Mouse (Mus musculus) thymus, postnatal 25 days (tissue): ENCODE measurements around the gene Olfr1462.

Experiments used
- DNase-seq: peaks from one replicate; pipeline ENCODE4 v3.0.0; 2022

Gene Olfr1462

GRCm38 (mm10) chr19:13185434-13185833 lies at the start of gene Olfr1462:
Olfr1462 (plus strand) TSS chr19:13185734.
- DNase-seq: no peak

GRCm38 (mm10) chr19:13149449-13149848 lies 36.1 kb upstream of the Olfr1462 start, which contains the start of gene Olfr1459:
Olfr1459 (minus strand) TSS chr19:13149549.
- DNase-seq: no peak

GRCm38 (mm10) chr19:13162700-13163099 lies 22.8 kb upstream of the Olfr1462 start, which contains the start of gene Olfr1461:
Olfr1461 (plus strand) TSS chr19:13163000.
- no peak for DNase-seq

GRCm38 (mm10) chr19:13221666-13222065 lies 36.1 kb downstream of the Olfr1462 start:
- DNase-seq: no peak

GRCm38 (mm10) chr19:13231028-13231427 lies 45.5 kb downstream of the Olfr1462 start, which contains the start of gene Olfr1463:
Olfr1463 (plus strand) TSS chr19:13231328.
- no peak for DNase-seq
